Mouse (Mus musculus) hindbrain, postnatal 0 days (tissue): ENCODE data around the gene Cpped1. TPM values are rescaled to one million over a fixed set of nuclear protein-coding genes. Genes with fewer than 3 reads are reported as not detected.

Source experiments
- ATAC-seq: fragments of 200-750 bp; cut with Nextera tagmentation; 2 replicates; pipeline ENCODE4 v1.8.0; 2017; ENCODE audit warnings: mild to moderate bottlenecking, moderate TSS enrichment, moderate library complexity
- DNase-seq: peaks from one replicate; pipeline ENCODE4 v3.0.0-alpha.2; 2015; ENCODE audit warnings: low spot score
- H3K27ac ChIP-seq: fragments of 300-500 bp; sonication (generic); 2 replicates; pipeline ENCODE4 v1.5.1; 2014; ENCODE audit warnings: mild to moderate bottlenecking
- H3K27me3 ChIP-seq: fragments of 300-500 bp; sonication (generic); 2 replicates; pipeline ENCODE4 v1.6.1; 2014; ENCODE audit warnings: low read length, mixed read lengths; ENCODE audit not compliant: insufficient read depth
- H3K36me3 ChIP-seq: fragments of 300-500 bp; sonication (generic); 2 replicates; pipeline ENCODE4 v1.6.1; 2014; ENCODE audit warnings: low read length, mixed read lengths; ENCODE audit not compliant: insufficient read depth
- H3K4me1 ChIP-seq: fragments of 300-500 bp; sonication (generic); 2 replicates; pipeline ENCODE4 v1.6.1; 2014; ENCODE audit warnings: antibody characterized with exemption, low read length, mixed read lengths; ENCODE audit not compliant: insufficient read depth
- H3K4me2 ChIP-seq: fragments of 300-500 bp; sonication (generic); 2 replicates; pipeline ENCODE4 v1.6.1; 2014; ENCODE audit warnings: low read depth, mild to moderate bottlenecking, low read length, moderate library complexity, mixed read lengths
- H3K4me3 ChIP-seq: fragments of 300-500 bp; sonication (generic); 2 replicates; pipeline ENCODE4 v1.5.1; 2014; ENCODE audit warnings: low read length
- H3K9ac ChIP-seq: fragments of 300-500 bp; sonication (generic); replicated peaks from 2 replicates; pipeline ENCODE4 v1.6.1; 2014; ENCODE audit warnings: mild to moderate bottlenecking, low read length, moderate library complexity, mixed read lengths
- H3K9me3 ChIP-seq: fragments of 300-500 bp; sonication (generic); 2 replicates; pipeline ENCODE4 v1.6.1; 2016; ENCODE audit warnings: low read length, mixed read lengths
- CTCF ChIP-seq: IDR thresholded peaks from 2 replicates; pipeline ENCODE4 v1.5.1; 2016; ENCODE audit warnings: antibody characterized with exemption, control low read depth, low read depth
- WGBS: fragments of 180-500 bp; shearing (Covaris S2); extraction: QIAGEN DNeasy Blood & Tissue Kit; methylation state at CpG from one replicate; pipeline ENCODE4 v1.1.7; 2014; 5-methylcytosine and 5-hydroxymethylcytosine counted together
- polyA plus RNA-seq: library from polyadenylated mRNA; unstranded; fragments of >200 nt; fragmentation: Nextera tagmentation; extraction: Ambion mirVana; gene quantifications from 2 replicates; pipeline ENCODE4 v1.2.1, GENCODE M21; 2015
- total RNA-seq: library from RNA; depleted of rRNA; stranded (reverse); fragments of >200 nt; gene quantifications from 2 replicates; pipeline ENCODE4 v1.2.3, GENCODE M21; 2014

Cpped1 gene
- total and polyA plus RNA-seq, 2 experiments from 2014 or later, result 18.6 to 25.6 TPM

- 81% methylated on average over 4 of the region's 4 CpGs for WGBS
- H3K27ac ChIP-seq, result no peak overlapping the region
Observed at GRCm38 (mm10) chr16:11905216-11905615, 4.0 kb downstream of the Cpped1 start.

GRCm38 (mm10) chr16:11902007-11902406 lies 7.2 kb downstream of the Cpped1 start:
- H3K4me1 ChIP-seq, result no peaks in the 10 kb centered on the region
- no peaks in the 10 kb centered on the region for H3K27me3 ChIP-seq
- ATAC-seq, result no peak
- no peak overlapping the region for H3K9ac ChIP-seq
- H3K9me3 ChIP-seq, result no peaks in the 10 kb centered on the region
- 85% methylated on average over 7 of the region's 7 CpGs for WGBS
- H3K27ac ChIP-seq, result no peak overlapping the region
- DNase-seq, result no peak
- H3K4me2 ChIP-seq, result no peak overlapping the region
- no peaks in the 10 kb centered on the region for H3K36me3 ChIP-seq
- no peak overlapping the region for H3K4me3 ChIP-seq
- TF ChIP-seq CTCF, result no peak

More at GRCm38 (mm10) chr16:11905216-11905615, 4.0 kb downstream of the Cpped1 start:
- H3K4me3 ChIP-seq, result no peak overlapping the region
- TF ChIP-seq CTCF, result no peak
- ATAC-seq, result no peak
- no peaks in the 10 kb centered on the region for H3K36me3 ChIP-seq
- H3K4me2 ChIP-seq, result no peak overlapping the region
- no peak overlapping the region for H3K9ac ChIP-seq
- no peaks in the 10 kb centered on the region for H3K27me3 ChIP-seq
- peaks cover 7% of the 10 kb centered on the region; the same call in 1 of the 2 replicates for H3K4me1 ChIP-seq
- no peak for DNase-seq
- H3K9me3 ChIP-seq, result no peaks in the 10 kb centered on the region

DNA sequence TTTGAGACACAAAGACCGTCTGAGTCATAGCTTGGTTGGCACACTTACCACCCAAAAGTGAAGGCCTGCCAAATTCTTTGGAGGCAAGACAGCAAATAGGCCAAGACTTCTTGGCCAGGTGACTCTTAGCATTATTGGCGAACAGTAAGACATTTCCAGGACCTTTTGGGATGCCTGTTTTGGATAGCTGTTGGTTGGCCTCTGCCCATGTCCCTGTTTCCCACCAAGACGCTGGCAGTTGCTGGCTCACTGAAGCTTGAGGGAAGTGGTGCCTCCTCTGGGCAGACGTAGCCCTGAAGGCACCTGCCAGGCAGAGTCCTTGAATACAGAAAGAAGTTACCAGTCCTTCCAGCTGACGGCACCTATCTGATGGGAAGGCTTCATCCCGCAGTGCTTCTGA lies 8.9 kb downstream of the Cpped1 start:
- WGBS, result 74% methylated on average over 6 of the region's 6 CpGs
- ATAC-seq, result no peak
- no peak for TF ChIP-seq CTCF

DNA sequence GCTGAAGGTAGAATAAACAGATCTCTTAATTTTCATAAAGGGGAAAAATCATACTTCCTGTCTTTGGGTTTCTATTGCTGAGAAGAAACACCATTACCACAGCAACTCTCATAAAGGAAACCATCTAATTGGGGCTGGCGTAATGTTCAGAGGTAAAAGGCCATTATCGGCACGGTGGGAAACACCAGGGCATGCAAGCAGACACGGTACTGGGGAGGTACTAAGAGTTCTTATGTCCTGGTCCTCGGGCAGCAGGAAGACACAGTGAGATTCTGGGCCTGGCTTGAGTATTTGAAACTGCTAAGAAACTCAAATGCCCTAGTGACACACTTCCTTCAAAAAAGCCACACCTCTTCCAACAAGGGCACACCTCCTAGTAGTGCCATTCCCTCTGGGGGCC lies 12.8 kb downstream of the Cpped1 start:
- Histone ChIP-seq H3K9me3 (no peaks in the 10 kb centered on the region), H3K27ac (no peak overlapping the region), H3K27me3 (no peaks in the 10 kb centered on the region), H3K9ac (no peak overlapping the region), H3K36me3 (no peaks in the 10 kb centered on the region), H3K4me3 (no peak overlapping the region), H3K4me1 (no peaks in the 10 kb centered on the region), H3K4me2 (no peak overlapping the region)
- 88% methylated on average over 5 of the region's 5 CpGs for WGBS
- ATAC-seq, result no peak
- TF ChIP-seq CTCF, result no peak
- DNase-seq, result no peak

More for the DNA sequence above, 8.9 kb downstream of the Cpped1 start:
- Histone ChIP-seq H3K4me1 (no peaks in the 10 kb centered on the region), H3K9me3 (no peaks in the 10 kb centered on the region), H3K4me2 (no peak overlapping the region), H3K9ac (no peak overlapping the region), H3K4me3 (no peak overlapping the region), H3K36me3 (no peaks in the 10 kb centered on the region), H3K27ac (no peak overlapping the region), H3K27me3 (no peaks in the 10 kb centered on the region)
- no peak for DNase-seq

DNA sequence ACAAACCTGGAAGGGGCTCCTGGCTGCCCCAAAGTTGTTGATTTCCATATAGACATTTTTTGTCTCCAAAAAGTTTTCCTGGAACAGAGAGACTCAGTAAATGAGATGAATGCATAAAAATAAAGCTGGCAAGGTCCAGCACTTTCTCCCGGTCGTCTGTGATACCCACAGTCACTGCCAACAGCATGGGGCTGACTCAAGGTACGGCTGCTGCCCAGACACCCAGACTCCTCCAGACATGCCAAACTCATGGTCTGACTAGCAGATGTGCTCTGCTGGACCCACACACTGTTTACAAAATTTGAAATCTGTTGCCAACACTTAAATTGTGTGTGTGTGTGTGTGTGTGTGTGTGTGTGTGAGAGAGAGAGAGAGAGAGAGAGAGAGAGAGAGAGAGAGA lies 14.4 kb downstream of the Cpped1 start:
- no peaks in the 10 kb centered on the region for H3K4me1 ChIP-seq
- peak; percentile 31 for DNase-seq
- no peaks in the 10 kb centered on the region for H3K36me3 ChIP-seq
- no peak overlapping the region for H3K27ac ChIP-seq
- H3K4me3 ChIP-seq, result no peak overlapping the region
- 54% methylated on average over 3 of the region's 3 CpGs for WGBS
- TF ChIP-seq CTCF, result no peak
- H3K27me3 ChIP-seq, result no peaks in the 10 kb centered on the region
- H3K4me2 ChIP-seq, result no peak overlapping the region
- no peak for ATAC-seq
- H3K9ac ChIP-seq, result no peak overlapping the region
- no peaks in the 10 kb centered on the region for H3K9me3 ChIP-seq

DNA sequence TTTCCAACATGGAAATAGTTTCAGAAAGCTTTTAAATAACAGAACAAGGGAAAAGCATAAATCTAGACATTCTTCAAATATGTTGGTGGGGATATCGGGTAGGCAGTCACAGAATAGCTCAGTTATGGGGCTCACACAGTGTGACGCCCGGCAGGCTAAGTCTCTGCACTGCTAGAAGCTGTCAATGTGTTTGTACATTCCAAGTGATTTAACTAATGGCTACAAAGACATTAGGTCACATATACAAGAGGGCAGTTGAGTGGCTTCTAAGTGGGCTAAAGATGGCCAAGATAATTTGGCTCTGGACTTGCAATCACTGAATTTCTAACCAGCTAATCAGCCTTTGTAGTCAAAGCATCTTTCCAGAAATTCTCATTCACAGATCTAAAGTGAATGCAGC lies 19.1 kb downstream of the Cpped1 start:
- H3K9me3 ChIP-seq, result no peaks in the 10 kb centered on the region
- no peak overlapping the region for H3K4me3 ChIP-seq
- H3K4me2 ChIP-seq, result no peak overlapping the region
- no peak overlapping the region for H3K27ac ChIP-seq
- 60% methylated on average over 3 of the region's 3 CpGs for WGBS
- H3K4me1 ChIP-seq, result no peaks in the 10 kb centered on the region
- ATAC-seq (no peak), DNase-seq (no peak)
- no peak overlapping the region for H3K9ac ChIP-seq
- no peak for TF ChIP-seq CTCF
- peaks cover 9% of the 10 kb centered on the region; the same call in 1 of the 2 replicates for H3K36me3 ChIP-seq
- H3K27me3 ChIP-seq, result no peaks in the 10 kb centered on the region

- peaks cover 12% of the 10 kb centered on the region; the same call in 1 of the 2 replicates for H3K36me3 ChIP-seq
- no peaks in the 10 kb centered on the region for H3K4me1 ChIP-seq
- TF ChIP-seq CTCF, result no peak
- ATAC-seq (no peak), DNase-seq (no peak)
- H3K4me2 ChIP-seq, result no peak overlapping the region
- no peaks in the 10 kb centered on the region for H3K27me3 ChIP-seq
- H3K9ac ChIP-seq, result no peak overlapping the region
- H3K27ac ChIP-seq, result no peak overlapping the region
- no peaks in the 10 kb centered on the region for H3K9me3 ChIP-seq
- H3K4me3 ChIP-seq, result no peak overlapping the region
- 80% methylated on average over 3 of the region's 3 CpGs for WGBS
Observed at GRCm38 (mm10) chr16:11889741-11890140, 19.5 kb downstream of the Cpped1 start.
